Mouse (Mus musculus): ENCODE measurements around the gene Plcxd1. TPM values are rescaled to one million over a fixed set of nuclear protein-coding genes. Genes with fewer than 3 reads are reported as not detected.
"Not testable (repeated sequence)": the region's sequence is repeated elsewhere in the genome, so short reads cannot be mapped to it uniquely, and the experiment has no call there.

Gene Plcxd1
- polyA plus RNA-seq, 1 experiment = not detected

- no peak for TF ChIP-seq CTCF (IDR thresholded peaks at IDR 0.05; ENCODE audit: control insufficient read depth, insufficient read depth, low read length)
- 0 out of 2 replicates have a peak, but pooled peaks have one; percentile 20 for TF ChIP-seq POLR2A (IDR thresholded peaks at IDR 0.05; ENCODE audit: borderline replicate concordance, control insufficient read depth, low read depth, low read length)
- H3K27ac ChIP-seq (ENCODE audit: control insufficient read depth, insufficient read depth, low read depth, low read length, poor library complexity) = no peak overlapping the region
- peaks cover 1% of the 10 kb centered on the region for H3K4me1 ChIP-seq (ENCODE audit: control insufficient read depth, insufficient read depth, low read length)
- no peak overlapping the region for H3K4me3 ChIP-seq (replicated peaks; ENCODE audit: control insufficient read depth, low read depth, low read length)
- 92% methylated on average over 36 of the region's 36 CpGs for whole genome bisulfite sequencing
Measured at GRCm38 (mm10) chr5:110104616-110105380, 5.0 kb downstream of the Plcxd1 start.

GRCm38 (mm10) chr5:110106140-110106871, 6.5 kb downstream of the Plcxd1 start:
- Histone ChIP-seq H3K27ac (ENCODE audit: control insufficient read depth, insufficient read depth, low read depth, low read length, poor library complexity) (no peak overlapping the region), H3K4me3 (replicated peaks; ENCODE audit: control insufficient read depth, low read depth, low read length) (peak overlapping the region; percentile 97), H3K4me1 (ENCODE audit: control insufficient read depth, insufficient read depth, low read length) (no peaks in the 10 kb centered on the region; the same call in none of the 2 replicates)
- TF ChIP-seq POLR2A (IDR thresholded peaks at IDR 0.05; ENCODE audit: borderline replicate concordance, control insufficient read depth, low read depth, low read length) (no peak), CTCF (IDR thresholded peaks at IDR 0.05; ENCODE audit: control insufficient read depth, insufficient read depth, low read length) (no peak)
- WGBS = 96% methylated on average over 26 of the region's 26 CpGs

DNA sequence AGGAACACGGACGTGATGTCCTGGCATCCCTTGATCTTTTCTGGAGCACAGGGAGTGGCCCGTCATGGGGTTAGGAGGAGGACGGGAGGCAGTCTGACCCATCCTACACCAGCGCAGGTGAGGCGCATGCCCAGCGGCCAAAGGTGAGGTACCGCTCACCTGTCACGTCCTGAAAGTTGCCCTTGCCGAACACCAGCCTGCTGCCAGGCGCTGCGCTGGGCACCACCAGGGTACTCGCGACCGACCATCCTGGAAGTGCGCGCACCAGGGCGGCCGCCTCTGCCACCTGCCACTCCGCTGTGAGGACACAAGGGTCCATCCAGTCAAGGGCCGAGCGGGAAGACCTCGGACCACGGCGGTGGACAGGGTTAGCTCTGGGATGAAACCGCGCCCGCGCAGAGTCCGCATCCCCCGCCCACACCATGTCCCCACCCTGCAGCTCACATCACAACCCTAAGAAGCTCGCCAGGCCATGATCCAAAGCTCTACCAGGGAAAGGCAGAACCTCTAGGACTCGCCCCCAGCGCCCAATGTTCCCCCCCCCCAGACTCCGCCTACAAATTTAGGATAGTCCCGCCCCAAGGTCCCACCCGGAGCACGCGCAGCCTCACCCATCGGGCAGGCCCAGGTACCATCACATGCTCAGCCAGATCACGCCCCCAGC, 7.3 kb downstream of the Plcxd1 start:
- TF ChIP-seq CTCF (IDR thresholded peaks at IDR 0.05; ENCODE audit: control insufficient read depth, insufficient read depth, low read length) (no peak), POLR2A (IDR thresholded peaks at IDR 0.05; ENCODE audit: borderline replicate concordance, control insufficient read depth, low read depth, low read length) (0 out of 2 replicates have a peak, but pooled peaks have one; percentile 21)
- 38% methylated on average over 41 of the region's 41 CpGs for WGBS

GRCm38 (mm10) chr5:110107581-110108304, 8.0 kb downstream of the Plcxd1 start, which contains the start of gene Gtpbp6:
Gtpbp6 (minus strand) TSS chr5:110108197.
- peak; percentile 46; the same call in 1 of the 2 replicates for TF ChIP-seq POLR2A (IDR thresholded peaks at IDR 0.05; ENCODE audit: borderline replicate concordance, control insufficient read depth, low read depth, low read length)
- no peak for TF ChIP-seq CTCF (IDR thresholded peaks at IDR 0.05; ENCODE audit: control insufficient read depth, insufficient read depth, low read length)
- under 1% methylated on average over 71 of the region's 71 CpGs for WGBS
- peak within 1 kb of the TSS; percentile 97 for H3K4me3 ChIP-seq (replicated peaks; ENCODE audit: control insufficient read depth, low read depth, low read length)

More for the DNA sequence above, 7.3 kb downstream of the Plcxd1 start:
- Histone ChIP-seq H3K4me1 (ENCODE audit: control insufficient read depth, insufficient read depth, low read length) (no peaks in the 10 kb centered on the region; the same call in none of the 2 replicates), H3K27ac (ENCODE audit: control insufficient read depth, insufficient read depth, low read depth, low read length, poor library complexity) (peak overlapping the region; percentile 93), H3K4me3 (replicated peaks; ENCODE audit: control insufficient read depth, low read depth, low read length) (peak overlapping the region; percentile 97)

DNA sequence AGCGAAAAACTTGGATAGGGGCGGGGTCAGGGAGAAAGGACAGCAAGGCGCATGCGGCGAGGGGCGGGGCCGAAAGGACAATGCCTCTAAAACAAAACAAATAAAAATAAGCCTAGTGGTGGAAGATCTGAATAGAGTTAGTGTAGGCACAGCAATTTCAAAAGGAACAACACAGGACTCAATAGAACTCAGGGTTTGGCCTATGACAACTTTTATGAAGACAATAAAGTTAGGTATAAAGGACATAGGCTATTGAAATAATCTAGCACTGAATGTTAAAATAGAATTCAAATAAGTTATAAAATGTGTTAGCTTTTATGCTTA, 8.5 kb downstream of the Plcxd1 start:
- H3K27ac ChIP-seq (ENCODE audit: control insufficient read depth, insufficient read depth, low read depth, low read length, poor library complexity) = peak overlapping the region; percentile 93; the same call in 1 of the 2 replicates
- WGBS = 1% methylated on average over 7 of the region's 7 CpGs
- no peaks in the 10 kb centered on the region; the same call in 1 of the 2 replicates for H3K4me1 ChIP-seq (ENCODE audit: control insufficient read depth, insufficient read depth, low read length)
- H3K4me3 ChIP-seq (replicated peaks; ENCODE audit: control insufficient read depth, low read depth, low read length) = peak overlapping the region; percentile 97
- no peak for TF ChIP-seq CTCF (IDR thresholded peaks at IDR 0.05; ENCODE audit: control insufficient read depth, insufficient read depth, low read length)
- no peak for TF ChIP-seq POLR2A (IDR thresholded peaks at IDR 0.05; ENCODE audit: borderline replicate concordance, control insufficient read depth, low read depth, low read length)

More at GRCm38 (mm10) chr5:110107581-110108304, 8.0 kb downstream of the Plcxd1 start, which contains the start of gene Gtpbp6:
- Histone ChIP-seq H3K27ac (ENCODE audit: control insufficient read depth, insufficient read depth, low read depth, low read length, poor library complexity) (peak within 1 kb of the TSS; percentile 93), H3K4me1 (ENCODE audit: control insufficient read depth, insufficient read depth, low read length) (no peaks in the 10 kb centered on the region; the same call in none of the 2 replicates)

DNA sequence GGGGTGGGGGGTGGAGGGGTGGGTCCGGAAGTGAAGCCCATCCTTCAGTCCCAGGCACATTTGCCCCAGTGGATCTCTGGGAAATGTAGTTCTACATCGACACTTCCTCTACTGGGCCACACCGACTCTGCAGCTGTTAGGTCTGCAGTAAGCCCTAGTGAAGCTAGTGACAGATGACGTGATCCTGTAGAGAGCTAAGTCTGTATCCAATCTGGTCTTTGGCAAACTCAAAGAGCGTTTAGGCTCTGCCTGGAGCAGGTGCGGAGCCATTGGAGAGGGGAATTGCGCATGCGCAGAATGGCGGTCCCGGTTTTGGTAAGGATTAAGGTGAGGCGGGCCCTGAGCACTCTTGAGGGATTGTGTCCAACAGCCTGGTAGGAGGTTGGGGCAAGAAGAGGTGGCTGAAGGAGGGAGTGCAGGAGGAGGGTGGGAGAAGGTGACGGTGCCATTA, 10.2 kb downstream of the Plcxd1 start, which contains the start of gene Zfp605:
Gene Zfp605, plus strand, starts transcription at position 102 of the 451 bp plus-strand sequence.
- TF ChIP-seq POLR2A (IDR thresholded peaks at IDR 0.05; ENCODE audit: borderline replicate concordance, control insufficient read depth, low read depth, low read length) (no peak), CTCF (IDR thresholded peaks at IDR 0.05; ENCODE audit: control insufficient read depth, insufficient read depth, low read length) (no peak)
- Histone ChIP-seq H3K27ac (ENCODE audit: control insufficient read depth, insufficient read depth, low read depth, low read length, poor library complexity) (peak within 1 kb of the TSS; percentile 9; the same call in 1 of the 2 replicates), H3K4me1 (ENCODE audit: control insufficient read depth, insufficient read depth, low read length) (no peaks in the 10 kb centered on the region; the same call in 1 of the 2 replicates), H3K4me3 (replicated peaks; ENCODE audit: control insufficient read depth, low read depth, low read length) (peak within 1 kb of the TSS; percentile 94)
- WGBS = 4% methylated on average over 12 of the region's 12 CpGs

DNA sequence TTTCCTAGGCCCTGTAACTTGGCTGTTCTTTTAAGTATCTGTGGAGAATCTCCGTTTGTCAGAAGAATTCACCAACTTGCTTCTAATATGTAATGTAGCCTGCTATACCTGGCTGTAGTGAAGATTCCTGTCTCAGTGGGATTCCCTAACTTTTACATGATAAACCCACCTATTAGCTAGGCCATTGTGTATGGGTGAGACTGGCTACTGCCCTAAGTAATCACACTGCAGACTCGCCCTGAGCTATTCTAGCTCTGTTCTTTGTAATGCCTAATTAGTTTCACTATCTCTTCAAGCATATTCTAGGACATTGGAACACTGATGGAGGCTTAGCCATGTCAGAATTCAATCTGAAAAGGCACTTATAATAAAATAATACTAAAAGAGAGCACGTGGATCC, 22.6 kb downstream of the Plcxd1 start:
- H3K4me1 ChIP-seq (ENCODE audit: control insufficient read depth, insufficient read depth, low read length); H3K4me3 ChIP-seq (replicated peaks; ENCODE audit: control insufficient read depth, low read depth, low read length); H3K27ac ChIP-seq (ENCODE audit: control insufficient read depth, insufficient read depth, low read depth, low read length, poor library complexity): not testable (repeated sequence)
- whole genome bisulfite sequencing = 82% methylated on average over 3 of the region's 3 CpGs

All from bone marrow, adult 2 months (tissue).